Mouse (Mus musculus) kidney, postnatal 0 days (tissue): Measurements from ENCODE around the gene Exd1. TPM values are rescaled to one million over a fixed set of nuclear protein-coding genes. Genes with fewer than 3 reads are reported as not detected.
A peak's percentile ranks its signal among the peaks of the same experiment; 100 is the strongest.

Experiments
- ATAC-seq: fragments of 200-750 bp; cut with Nextera tagmentation; replicated peaks from 2 replicates; pipeline ENCODE4 v1.8.0; 2017; ENCODE audit warnings: low read depth, moderate number of reproducible peaks, moderate TSS enrichment, moderate library complexity; ENCODE audit not compliant: low FRiP score
- DNase-seq: peaks from one replicate; pipeline ENCODE4 v3.0.0-alpha.2; 2016; ENCODE audit warnings: low spot score
- H3K27ac ChIP-seq: fragments of 300-500 bp; sonication (generic); 2 replicates; pipeline ENCODE4 v1.5.1; 2014; ENCODE audit warnings: mild to moderate bottlenecking
- H3K27me3 ChIP-seq: fragments of 300-500 bp; sonication (generic); 2 replicates; pipeline ENCODE4 v1.6.1; 2014; ENCODE audit warnings: low read length, mixed read lengths; ENCODE audit not compliant: insufficient read depth
- H3K36me3 ChIP-seq: fragments of 300-500 bp; sonication (generic); 2 replicates; pipeline ENCODE4 v1.6.1; 2014; ENCODE audit warnings: low read length, mixed read lengths; ENCODE audit not compliant: insufficient read depth
- H3K4me1 ChIP-seq: fragments of 300-500 bp; sonication (generic); replicated peaks from 2 replicates; pipeline ENCODE4 v1.6.1; 2014; ENCODE audit warnings: antibody characterized with exemption, low read length, mixed read lengths; ENCODE audit not compliant: insufficient read depth
- H3K4me2 ChIP-seq: fragments of 300-500 bp; sonication (generic); 2 replicates; pipeline ENCODE4 v1.6.1; 2014; ENCODE audit warnings: mild to moderate bottlenecking, low read length, moderate library complexity, mixed read lengths
- H3K4me3 ChIP-seq: fragments of 300-500 bp; sonication (generic); replicated peaks from 2 replicates; pipeline ENCODE4 v1.5.1; 2014; ENCODE audit warnings: low read depth, low read length
- H3K9ac ChIP-seq: fragments of 300-500 bp; sonication (generic); 2 replicates; pipeline ENCODE4 v1.6.1; 2014; ENCODE audit warnings: low read depth, low read length
- H3K9me3 ChIP-seq: fragments of 300-500 bp; sonication (generic); replicated peaks from 2 replicates; pipeline ENCODE4 v1.6.1; 2016; ENCODE audit warnings: low read length, inconsistent platforms, mixed read lengths
- CTCF ChIP-seq: IDR thresholded peaks from 2 replicates; pipeline ENCODE4 v1.5.1; 2016; ENCODE audit warnings: antibody characterized with exemption, low read depth, mild to moderate bottlenecking, moderate library complexity
- WGBS: fragments of 180-500 bp; shearing (Covaris S2); extraction: QIAGEN DNeasy Blood & Tissue Kit; methylation state at CpG from one replicate; pipeline ENCODE4 v1.1.7; 2014; 5-methylcytosine and 5-hydroxymethylcytosine counted together
- polyA plus RNA-seq: library from polyadenylated mRNA; unstranded; fragments of >200 nt; fragmentation: Nextera tagmentation; extraction: Ambion mirVana; gene quantifications from 2 replicates; pipeline ENCODE4 v1.2.1, GENCODE M21; 2015

Gene Exd1
- polyA plus RNA-seq, 1 experiment from 2014 or later: 0.29 TPM

DNA sequence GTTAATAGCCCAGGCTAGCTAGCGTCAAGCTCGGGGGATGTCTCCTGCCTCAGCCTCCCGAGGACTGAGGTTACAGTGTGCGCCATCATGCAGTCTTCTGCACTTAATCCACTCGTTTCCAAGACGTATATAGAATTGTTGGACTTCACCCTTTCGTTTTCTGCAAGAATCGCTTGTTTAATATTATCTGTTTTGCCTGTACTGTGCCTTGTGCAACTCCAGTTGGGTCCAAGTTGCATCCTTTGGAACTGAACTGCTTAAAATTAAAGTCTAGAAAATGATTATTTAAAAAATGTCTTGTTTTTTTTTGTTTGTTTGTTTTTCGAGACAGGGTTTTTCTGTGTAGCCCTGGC is 69.1 kb downstream of the Exd1 start:
- Histone ChIP-seq H3K4me3 (peak overlapping the region; percentile 96), H3K9ac (peak overlapping the region; percentile 100), H3K36me3 (no peaks in the 10 kb centered on the region), H3K9me3 (no peaks in the 10 kb centered on the region), H3K4me2 (peak overlapping the region; percentile 51), H3K27ac (peak overlapping the region; percentile 100), H3K27me3 (no peaks in the 10 kb centered on the region), H3K4me1 (no peaks in the 10 kb centered on the region)
- no peak for ATAC-seq
- peak; percentile 47 for DNase-seq
- no peak for TF ChIP-seq CTCF
- WGBS: 13% methylated on average over 9 of the region's 9 CpGs

- Histone ChIP-seq H3K9me3 (no peaks in the 10 kb centered on the region), H3K4me3 (peak within 1 kb of the TSS; percentile 96), H3K4me1 (no peaks in the 10 kb centered on the region), H3K27me3 (no peaks in the 10 kb centered on the region), H3K27ac (peak within 1 kb of the TSS; percentile 100), H3K36me3 (no peaks in the 10 kb centered on the region), H3K9ac (peak within 1 kb of the TSS; percentile 100), H3K4me2 (peak within 1 kb of the TSS; percentile 70)
- no peak for TF ChIP-seq CTCF
- DNase-seq: peak; percentile 99
- peak; percentile 94 for ATAC-seq
- under 1% methylated on average over 69 of the region's 72 CpGs for WGBS
These were observed 69.6 kb downstream of the Exd1 start, which contains the start of gene Ino80 for GRCm38 (mm10) chr2:119477571-119478396. Ino80 (minus strand) TSS chr2:119477687.

GRCm38 (mm10) chr2:119476621-119477391 is 70.6 kb downstream of the Exd1 start:
- peak overlapping the region; percentile 96 for H3K4me3 ChIP-seq
- H3K4me1 ChIP-seq: no peaks in the 10 kb centered on the region
- H3K27me3 ChIP-seq: no peaks in the 10 kb centered on the region
- TF ChIP-seq CTCF: peak; percentile 43
- DNase-seq (peak; percentile 86), ATAC-seq (peak; percentile 60)
- H3K9ac ChIP-seq: peak overlapping the region; percentile 100
- H3K36me3 ChIP-seq: no peaks in the 10 kb centered on the region
- 1% methylated on average over 44 of the region's 44 CpGs for WGBS
- peak overlapping the region; percentile 70 for H3K4me2 ChIP-seq
- H3K27ac ChIP-seq: peak overlapping the region; percentile 100
- H3K9me3 ChIP-seq: no peaks in the 10 kb centered on the region

DNA sequence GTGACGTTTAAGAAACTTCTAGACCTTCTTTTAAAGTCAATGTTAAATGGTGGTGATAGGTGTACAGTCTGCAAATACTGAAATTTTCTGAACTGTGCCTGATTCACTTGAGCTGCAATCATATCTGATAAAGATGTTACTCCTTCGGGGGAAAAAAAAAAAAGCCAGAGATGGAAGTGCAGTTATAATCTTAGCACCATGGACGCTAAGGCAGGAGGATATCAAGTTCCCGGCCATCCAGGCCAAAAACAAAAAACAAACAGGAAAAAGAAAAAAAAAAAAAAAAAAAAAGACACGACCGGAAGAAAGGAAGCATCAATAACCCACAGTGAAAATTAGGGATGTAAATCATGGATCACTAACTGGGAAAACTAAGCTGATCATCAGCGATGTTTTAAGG is 71.3 kb downstream of the Exd1 start:
- WGBS: 6% methylated on average over 7 of the region's 7 CpGs
- DNase-seq (no peak), ATAC-seq (no peak)
- no peaks in the 10 kb centered on the region for H3K4me1 ChIP-seq
- TF ChIP-seq CTCF: no peak
- H3K4me3 ChIP-seq: peak overlapping the region; percentile 96
- peak overlapping the region; percentile 70 for H3K4me2 ChIP-seq
- H3K27me3 ChIP-seq: no peaks in the 10 kb centered on the region
- no peaks in the 10 kb centered on the region for H3K36me3 ChIP-seq
- H3K27ac ChIP-seq: peak overlapping the region; percentile 100
- H3K9ac ChIP-seq: peak overlapping the region; percentile 100; the same call in 1 of the 2 replicates
- H3K9me3 ChIP-seq: no peaks in the 10 kb centered on the region

Other genes starting within 250 kb of the Exd1 start
- gene Dll4, start 221.8 kb downstream of the Exd1 start, polyA plus RNA-seq: 7.9 and 8.4 TPM in 2 replicates
- 0.64 and 0.83 TPM in 2 replicates for gene Chac1, start 196.4 kb downstream of the Exd1 start, polyA plus RNA-seq
- 3.5 TPM in 2 replicates for gene Ino80, start 69.9 kb downstream of the Exd1 start, polyA plus RNA-seq
- 68.8 and 72.2 TPM in 2 replicates for gene Chp1, start 70 bp upstream of the Exd1 start, polyA plus RNA-seq
- 31.9 and 38.7 TPM in 2 replicates for gene Nusap1, start 70.7 kb upstream of the Exd1 start, polyA plus RNA-seq
- gene Oip5, start 70.8 kb upstream of the Exd1 start, polyA plus RNA-seq: 12.4 and 15.6 TPM in 2 replicates
- gene Ndufaf1, start 115.2 kb upstream of the Exd1 start, polyA plus RNA-seq: 50.0 and 54.3 TPM in 2 replicates
- 37.6 and 39.0 TPM in 2 replicates for gene Rtf1, start 127.4 kb upstream of the Exd1 start, polyA plus RNA-seq
- gene Itpka, start 194.7 kb upstream of the Exd1 start, polyA plus RNA-seq: 0.83 and 1.1 TPM in 2 replicates
- 0.52 and 0.53 TPM in 2 replicates for gene Ltk, start 212.8 kb upstream of the Exd1 start, polyA plus RNA-seq
- 15.7 and 19.0 TPM in 2 replicates for gene Rpap1, start 239.9 kb upstream of the Exd1 start, polyA plus RNA-seq